Mouse (Mus musculus) liver, adult 10 weeks (tissue): Measurements from ENCODE around the gene F11r. TPM values are rescaled to one million over a fixed set of nuclear protein-coding genes. Genes with fewer than 3 reads are reported as not detected.

Experiments
- polyA plus RNA-seq: library from polyadenylated mRNA; stranded (reverse); fragments of 350-450 nt; fragmentation: Illumina TruSeq; extraction: RNeasy Lipid Tissue Mini Kit (QIAGEN cat#74804); gene quantifications from one replicate; pipeline ENCODE4 v1.2.3, GENCODE M21; 2014; ENCODE audit warnings: low read depth, low replicate concordance

The F11r gene
- 33.1 TPM for polyA plus RNA-seq

DNA sequence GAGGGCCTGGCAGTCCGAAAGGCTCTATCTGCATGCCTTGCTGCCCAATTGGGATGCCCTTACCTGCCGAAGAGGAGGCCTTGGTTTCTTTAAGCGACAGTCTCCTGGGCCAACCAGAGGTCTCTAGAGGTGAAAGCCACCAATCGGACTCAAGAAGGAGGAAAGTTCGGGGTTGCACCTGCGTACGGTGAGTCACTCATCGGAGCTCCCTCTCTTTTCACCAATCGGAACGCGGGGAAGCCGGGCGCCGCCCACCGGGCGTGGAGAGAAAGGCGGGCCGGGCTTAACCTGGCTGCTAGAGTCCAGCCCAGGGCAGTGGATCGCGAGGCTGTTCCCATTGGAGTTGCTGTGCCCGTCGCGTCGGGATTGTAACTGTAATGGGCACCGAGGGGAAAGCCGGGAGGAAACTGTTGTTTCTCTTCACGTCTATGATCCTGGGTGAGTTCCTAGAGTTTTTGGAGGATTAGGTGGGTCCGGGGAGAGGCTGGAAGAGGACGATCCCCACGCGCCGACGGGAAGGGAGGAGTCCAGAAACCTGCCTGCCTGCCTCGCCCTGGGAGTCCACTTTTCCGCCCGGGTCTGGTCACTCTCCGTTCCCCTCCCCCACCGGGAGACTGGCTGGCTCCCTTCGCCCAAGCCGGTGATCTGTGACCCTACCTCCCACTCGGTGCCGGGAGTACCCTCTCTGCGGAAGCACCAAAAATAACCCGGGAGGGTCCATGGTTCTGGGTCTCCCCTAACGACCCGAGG, at the start of gene F11r:
F11r (plus strand) TSS at position 272 of the 750 bp plus-strand sequence.

DNA sequence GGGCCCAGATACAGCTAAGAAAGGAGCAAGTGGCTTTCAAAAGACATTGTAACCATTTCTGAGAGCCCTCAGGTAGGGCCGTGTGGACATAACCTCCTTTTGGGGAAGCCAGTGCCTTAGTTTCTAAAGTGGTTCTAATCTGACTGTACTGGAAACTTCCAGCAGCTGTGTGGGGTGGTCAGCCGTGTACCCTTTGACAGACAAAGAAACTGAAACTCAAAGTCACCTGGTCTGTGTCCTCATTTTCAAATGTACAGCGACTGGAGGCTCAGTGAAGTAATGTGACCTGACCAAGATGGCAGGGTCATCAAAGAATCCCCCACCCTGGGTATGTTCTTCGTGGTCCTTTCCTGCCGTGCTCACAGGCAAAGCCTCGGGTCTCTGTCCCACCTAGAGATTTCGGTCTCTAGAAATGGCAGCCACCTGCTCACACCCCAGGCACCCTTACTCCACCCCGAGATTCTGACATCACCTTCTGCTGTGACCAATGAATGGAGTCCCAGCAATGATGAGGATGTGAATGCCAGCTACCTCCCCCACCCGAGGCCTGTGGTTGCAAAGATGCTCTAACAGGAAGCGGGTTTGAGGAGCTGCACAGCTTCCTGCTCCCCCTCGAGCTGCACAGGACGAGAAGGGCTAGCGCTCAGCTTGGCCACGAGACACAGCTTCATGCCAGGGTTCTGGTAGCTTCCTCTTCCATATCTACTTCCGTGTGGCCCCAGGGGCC, 48.8 kb upstream of the F11r start, which contains the start of gene Arhgap30:
Arhgap30 (plus strand) TSS at position 579 of the 727 bp plus-strand sequence.

DNA sequence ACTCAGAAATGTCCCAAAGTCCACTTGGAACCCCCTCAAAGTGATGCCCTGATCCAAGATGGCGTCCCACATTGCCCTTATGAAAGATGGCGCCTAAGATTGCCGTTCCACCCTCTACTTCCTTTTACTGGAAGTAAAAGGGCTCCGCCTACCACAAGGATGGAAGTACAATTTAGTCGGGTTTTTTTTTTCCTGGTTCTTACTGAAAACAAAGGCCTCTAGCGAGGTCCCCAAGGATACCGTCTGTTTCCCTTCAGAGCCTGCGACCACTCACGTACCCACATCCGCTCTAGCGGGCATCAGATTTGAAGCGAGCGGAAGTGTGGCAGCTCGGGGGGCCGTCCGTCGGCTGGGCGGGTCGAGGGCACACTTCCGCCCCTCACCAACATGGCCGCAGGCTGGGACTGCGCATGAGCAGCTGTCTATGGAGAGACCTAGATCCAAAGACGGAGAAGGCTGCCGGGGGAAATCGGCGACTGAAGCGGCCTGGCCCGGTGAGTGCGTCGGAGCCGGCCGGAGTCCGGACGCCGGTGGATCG, 26.3 kb upstream of the F11r start, which contains the start of gene Usf1:
Usf1 (plus strand) TSS at position 367 of the 538 bp plus-strand sequence.

DNA sequence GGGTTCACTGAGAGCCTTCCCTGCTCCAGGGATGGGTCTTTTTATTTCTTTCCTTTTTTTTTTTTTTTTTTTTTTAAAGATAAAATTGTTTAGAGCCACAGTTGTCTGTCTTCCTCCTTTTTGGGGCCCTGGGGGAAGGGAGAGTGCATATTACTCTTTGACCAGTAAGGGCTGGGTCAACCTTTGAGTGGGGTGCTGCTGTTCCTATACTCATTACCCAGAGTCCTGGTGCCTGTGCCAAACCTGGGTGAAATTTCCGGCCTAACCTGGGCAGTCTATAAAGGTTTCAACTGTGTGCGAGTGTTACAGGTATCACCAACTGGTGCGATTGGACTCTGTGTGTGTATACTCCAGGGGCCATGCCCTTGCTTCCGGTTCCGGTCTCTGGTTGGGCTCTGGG, 18.7 kb upstream of the F11r start, which contains the start of gene Tstd1:
Tstd1 (plus strand) TSS at position 213 of the 400 bp plus-strand sequence.

DNA sequence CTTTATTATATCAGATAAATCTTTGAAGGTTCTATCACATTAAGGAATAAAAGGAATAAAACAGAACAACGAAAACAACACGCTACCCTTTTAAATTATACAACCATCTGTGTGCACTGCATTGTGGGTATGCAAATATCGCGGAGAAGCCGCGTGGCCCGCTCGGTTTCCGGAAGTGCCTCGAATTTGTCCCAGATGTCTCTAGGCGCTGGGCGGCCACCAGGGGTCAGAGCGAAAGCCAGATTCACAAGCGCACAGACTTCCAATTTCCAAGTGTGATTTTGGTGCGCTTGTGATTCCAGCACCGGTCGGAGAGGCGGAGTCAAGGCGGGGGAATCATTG, 65.9 kb downstream of the F11r start, which contains the start of gene Alyref2:
Alyref2 (plus strand) TSS at position 229 of the 342 bp plus-strand sequence.

Other genes starting within 250 kb of the F11r start
- 14.7 TPM for gene Pcp4l1, start 241.3 kb upstream of the F11r start, polyA plus RNA-seq
- 117 TPM for gene Nr1i3, start 223.6 kb upstream of the F11r start, polyA plus RNA-seq
- gene Tomm40l, start 215.0 kb upstream of the F11r start, polyA plus RNA-seq, result 1.2 TPM
- 7,804 TPM for gene Apoa2, start 212.5 kb upstream of the F11r start, polyA plus RNA-seq
- gene Fcer1g, start 203.2 kb upstream of the F11r start, polyA plus RNA-seq, result 20.2 TPM
- gene Adamts4, start 187.1 kb upstream of the F11r start, polyA plus RNA-seq, result not detected
- gene Ndufs2, start 186.1 kb upstream of the F11r start, polyA plus RNA-seq, result 74.6 TPM
- gene B4galt3, start 167.2 kb upstream of the F11r start, polyA plus RNA-seq, result 3.7 TPM
- 6.1 TPM for gene Ppox, start 156.3 kb upstream of the F11r start, polyA plus RNA-seq
- 10.9 TPM for gene Usp21, start 149.5 kb upstream of the F11r start, polyA plus RNA-seq
- 85.2 TPM for gene Ufc1, start 142.5 kb upstream of the F11r start, polyA plus RNA-seq
- 7.6 TPM for gene Dedd, start 108.4 kb upstream of the F11r start, polyA plus RNA-seq
- gene Nit1, start 91.9 kb upstream of the F11r start, polyA plus RNA-seq, result 61.0 TPM
- gene Pfdn2, start 91.9 kb upstream of the F11r start, polyA plus RNA-seq, result 29.2 TPM
- not detected for gene Klhdc9, start 76.7 kb upstream of the F11r start, polyA plus RNA-seq
- not detected for gene Nectin4, start 67.4 kb upstream of the F11r start, polyA plus RNA-seq
- 1.6 TPM for gene Arhgap30, start 48.6 kb upstream of the F11r start, polyA plus RNA-seq
- 2.3 TPM for gene Usf1, start 26.2 kb upstream of the F11r start, polyA plus RNA-seq
- gene Tstd1, start 18.7 kb upstream of the F11r start, polyA plus RNA-seq, result 10.0 TPM
- 1.1 TPM for gene Alyref2, start 65.9 kb downstream of the F11r start, polyA plus RNA-seq
- gene Itln1, start 97.8 kb downstream of the F11r start, polyA plus RNA-seq, result not detected
- not detected for gene Cd244a, start 121.7 kb downstream of the F11r start, polyA plus RNA-seq
- gene Ly9, start 169.9 kb downstream of the F11r start, polyA plus RNA-seq, result 1.8 TPM
- gene Slamf7, start 215.5 kb downstream of the F11r start, polyA plus RNA-seq, result 0.42 TPM
- 6.4 TPM for gene Cd48, start 244.5 kb downstream of the F11r start, polyA plus RNA-seq